Mouse (Mus musculus) olfactory bulb, adult 2 months (tissue): Measurements from ENCODE around the gene Sh3d21. TPM values are rescaled to one million over a fixed set of nuclear protein-coding genes. Genes with fewer than 3 reads are reported as not detected.

Source experiments
- H3K27ac ChIP-seq: fragments of 200-500 bp; 2 replicates; pipeline ENCODE4 v1.5.1; 2012; ENCODE audit warnings: low read depth, low read length; ENCODE audit not compliant: insufficient read depth
- H3K4me1 ChIP-seq: fragments of 200-500 bp; 2 replicates; pipeline ENCODE4 v1.6.1; 2012; ENCODE audit warnings: low read length; ENCODE audit not compliant: control insufficient read depth, insufficient read depth
- H3K4me3 ChIP-seq: fragments of 200-500 bp; 2 replicates; pipeline ENCODE4 v1.5.1; 2012; ENCODE audit warnings: mild to moderate bottlenecking, low read depth, low read length, moderate library complexity; ENCODE audit not compliant: insufficient read depth
- CTCF ChIP-seq: fragments of 200-500 bp; IDR thresholded peaks from 2 replicates; pipeline ENCODE4 v1.5.1; 2012; ENCODE audit warnings: low read depth, mild to moderate bottlenecking, low read length, moderate library complexity; ENCODE audit not compliant: insufficient read depth
- POLR2A ChIP-seq: fragments of 200-500 bp; IDR thresholded peaks from 2 replicates; pipeline ENCODE4 v1.6.1; 2012; ENCODE audit warnings: mild to moderate bottlenecking, low read depth, low read length, moderate library complexity; ENCODE audit not compliant: insufficient read depth
- WGBS: fragments of 180-500 bp; shearing (Covaris S2); methylation state at CpG from one replicate; pipeline ENCODE4 v1.1.7; 2018; 5-methylcytosine and 5-hydroxymethylcytosine counted together
- polyA plus RNA-seq: library from polyadenylated mRNA; stranded (reverse); fragments of >200 nt; gene quantifications from 2 replicates; pipeline ENCODE4 v1.2.4, GENCODE M21; 2012; ENCODE audit warnings: low replicate concordance; ENCODE audit not compliant: missing spikeins, insufficient read depth, insufficient read length

Gene Sh3d21
- polyA plus RNA-seq, 1 experiment = not detected

- Histone ChIP-seq H3K4me1 (peaks cover 8% of the 10 kb centered on the region), H3K27ac (no peak overlapping the region), H3K4me3 (no peak overlapping the region)
- TF ChIP-seq CTCF (no peak), POLR2A (no peak)
- WGBS = 67% methylated on average over 8 of the region's 8 CpGs
Observed at GRCm38 (mm10) chr4:126159455-126159854, 3.8 kb downstream of the Sh3d21 start.

DNA sequence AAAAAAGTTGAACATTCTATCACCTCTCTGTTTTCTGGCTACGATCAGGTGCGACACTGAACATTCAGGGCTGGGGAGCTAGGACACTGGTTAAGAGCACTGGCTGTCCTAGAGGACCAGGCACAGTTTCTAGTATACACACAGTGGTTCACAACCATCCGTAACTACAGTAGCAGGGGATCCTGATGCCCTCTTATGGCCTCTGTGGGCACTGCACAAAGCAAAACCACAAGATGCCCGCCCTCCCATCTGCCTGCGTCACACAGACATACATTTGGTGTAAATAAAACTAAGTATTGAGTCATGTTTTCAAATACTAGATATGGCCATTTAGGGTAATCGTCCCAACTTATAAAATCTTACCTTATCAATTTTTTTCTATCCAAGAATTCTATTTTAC is 5.7 kb downstream of the Sh3d21 start:
- WGBS = 96% methylated on average over 6 of the region's 6 CpGs
- TF ChIP-seq CTCF = no peak
- no peak for TF ChIP-seq POLR2A
- H3K27ac ChIP-seq = no peak overlapping the region
- 0 out of 2 replicates have a peak, but pooled peaks cover 2% of the 10 kb centered on the region for H3K4me1 ChIP-seq
- H3K4me3 ChIP-seq = no peak overlapping the region

- TF ChIP-seq POLR2A (no peak), CTCF (peak; percentile 55; the same call in 1 of the 2 replicates)
- H3K27ac ChIP-seq = no peak overlapping the region
- H3K4me3 ChIP-seq = no peak overlapping the region
- WGBS = 62% methylated on average over 5 of the region's 5 CpGs
- no peaks in the 10 kb centered on the region for H3K4me1 ChIP-seq
Observed at GRCm38 (mm10) chr4:126156617-126157016, 6.7 kb downstream of the Sh3d21 start.

- H3K4me1 ChIP-seq = no peaks in the 10 kb centered on the region
- H3K27ac ChIP-seq = no peak overlapping the region
Observed at GRCm38 (mm10) chr4:126155869-126156268, 7.4 kb downstream of the Sh3d21 start.

GRCm38 (mm10) chr4:126155183-126155582 is 8.1 kb downstream of the Sh3d21 start:
- 0 out of 2 replicates have a peak, but pooled peaks cover 3% of the 10 kb centered on the region for H3K4me1 ChIP-seq
- no peak for TF ChIP-seq POLR2A
- TF ChIP-seq CTCF = no peak
- WGBS = 76% methylated on average over 4 of the region's 4 CpGs
- no peak overlapping the region for H3K27ac ChIP-seq
- no peak overlapping the region for H3K4me3 ChIP-seq

More at GRCm38 (mm10) chr4:126155869-126156268, 7.4 kb downstream of the Sh3d21 start:
- no peak overlapping the region for H3K4me3 ChIP-seq
- WGBS = 76% methylated on average over 2 of the region's 2 CpGs
- TF ChIP-seq CTCF (no peak), POLR2A (no peak)

- Histone ChIP-seq H3K4me3 (no peak overlapping the region), H3K27ac (no peak overlapping the region), H3K4me1 (peaks cover 25% of the 10 kb centered on the region)
- no peak for TF ChIP-seq CTCF
- TF ChIP-seq POLR2A = no peak
- WGBS = 62% methylated on average over 14 of the region's 14 CpGs
Observed at GRCm38 (mm10) chr4:126152864-126153263, 10.4 kb downstream of the Sh3d21 start.

DNA sequence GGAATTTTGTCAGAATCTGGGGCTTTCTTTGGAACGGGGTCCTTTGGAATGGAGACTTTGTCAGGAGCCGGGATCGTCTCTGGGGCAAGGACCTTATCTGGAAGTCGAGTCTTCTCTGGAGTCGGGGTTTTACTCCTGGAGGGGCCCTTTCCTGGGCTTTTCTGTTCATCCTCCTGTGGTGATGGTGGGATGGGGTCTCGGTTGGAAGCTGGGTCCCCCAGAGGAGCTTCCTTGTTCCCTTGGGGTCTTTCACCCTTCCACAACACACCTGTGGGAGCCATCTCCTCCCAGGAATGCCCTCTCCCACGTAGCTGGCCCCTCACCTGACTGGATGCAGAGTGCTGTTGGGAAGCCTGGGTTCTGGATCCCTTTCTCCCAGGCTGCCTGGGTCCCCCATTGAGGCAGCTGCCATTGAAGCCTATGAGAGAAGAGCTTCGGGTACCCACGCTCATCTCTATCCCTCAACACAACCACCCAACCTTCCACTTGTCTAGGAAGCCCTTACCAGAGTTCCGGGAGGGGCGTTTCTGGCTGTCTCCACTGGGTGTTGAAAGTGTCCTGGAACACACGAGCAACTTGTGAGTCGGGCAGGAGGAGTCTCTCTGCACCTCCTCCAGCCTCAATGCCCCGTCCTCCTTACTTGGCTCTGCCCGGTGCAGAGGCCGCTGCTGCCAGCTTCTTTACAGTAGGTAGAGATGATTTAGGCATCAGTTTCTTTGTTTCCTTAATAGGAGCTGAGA is 11.4 kb downstream of the Sh3d21 start:
- H3K27ac ChIP-seq = no peak overlapping the region
- H3K4me1 ChIP-seq = peaks cover 31% of the 10 kb centered on the region
- WGBS = 86% methylated on average over 16 of the region's 16 CpGs
- H3K4me3 ChIP-seq = no peak overlapping the region
- TF ChIP-seq POLR2A (no peak), CTCF (no peak)

- H3K27ac ChIP-seq = no peak overlapping the region
- WGBS = 82% methylated on average over 6 of the region's 6 CpGs
- TF ChIP-seq POLR2A (no peak), CTCF (no peak)
- no peak overlapping the region for H3K4me3 ChIP-seq
- peaks cover 31% of the 10 kb centered on the region for H3K4me1 ChIP-seq
Observed at GRCm38 (mm10) chr4:126150949-126151320, 12.4 kb downstream of the Sh3d21 start.

- H3K4me1 ChIP-seq = peaks cover 31% of the 10 kb centered on the region
- no peak overlapping the region for H3K4me3 ChIP-seq
- WGBS = 71% methylated on average over 16 of the region's 16 CpGs
- TF ChIP-seq CTCF (no peak), POLR2A (no peak)
- no peak overlapping the region for H3K27ac ChIP-seq
Observed at GRCm38 (mm10) chr4:126150297-126150948, 12.9 kb downstream of the Sh3d21 start.
